Mouse (Mus musculus) MEL (cell line): ENCODE results near the gene Ddx49.

Experiments used
- CTCF ChIP-seq, 3 experiments: IDR thresholded peaks in 2 of 3; conservative IDR thresholded peaks in 1 of 3; 2 replicates each; pipeline ENCODE4 v1.5.1; 2011 to 2012; ENCODE audit warnings: low read length in 3 of 3, low read depth in 2 of 3, mild to moderate bottlenecking in 2 of 3, improper control_type of control experiment in 1 of 3, inconsistent platforms in 1 of 3, mixed read lengths in 1 of 3, moderate library complexity in 1 of 3; ENCODE audit not compliant: control insufficient read depth in 1 of 3, insufficient read depth in 1 of 3, poor library complexity in 1 of 3, severe bottlenecking in 1 of 3
- ETS1 ChIP-seq: IDR thresholded peaks from 2 replicates; pipeline ENCODE4 v1.6.1; 2012; ENCODE audit warnings: low read depth, mild to moderate bottlenecking, inconsistent platforms, low read length, improper control_type of control experiment, moderate library complexity
- GATA1 ChIP-seq: IDR thresholded peaks from 2 replicates; pipeline ENCODE4 v1.6.1; 2011; ENCODE audit warnings: low read depth, low read length, improper control_type of control experiment
- MAX ChIP-seq: IDR thresholded peaks from 2 replicates; pipeline ENCODE4 v1.6.1; 2011; ENCODE audit warnings: low read length, improper control_type of control experiment
- NELFE ChIP-seq: IDR thresholded peaks from 2 replicates; pipeline ENCODE4 v1.6.1; 2011; ENCODE audit warnings: low read depth, low read length, improper control_type of control experiment
- POLR2AphosphoS2 ChIP-seq: IDR thresholded peaks from 2 replicates; pipeline ENCODE4 v1.6.1; 2011; ENCODE audit warnings: low read length, improper control_type of control experiment
- RCOR1 ChIP-seq: IDR thresholded peaks from 2 replicates; pipeline ENCODE4 v1.6.1; 2012; ENCODE audit warnings: low read depth, mild to moderate bottlenecking, inconsistent platforms, low read length, improper control_type of control experiment
- TCF12 ChIP-seq: IDR thresholded peaks from 2 replicates; pipeline ENCODE4 v1.6.1; 2014; ENCODE audit warnings: low read depth, mild to moderate bottlenecking, inconsistent platforms, low read length, improper control_type of control experiment, moderate library complexity
- USF1 ChIP-seq: IDR thresholded peaks from 2 replicates; pipeline ENCODE4 v1.6.1; 2014; ENCODE audit warnings: low read depth, mild to moderate bottlenecking, inconsistent platforms, low read length, improper control_type of control experiment, moderate library complexity
- ZNF384 ChIP-seq: IDR thresholded peaks from 2 replicates; pipeline ENCODE4 v1.6.1; 2012; ENCODE audit warnings: low read depth, mild to moderate bottlenecking, inconsistent platforms, low read length, improper control_type of control experiment

DNA sequence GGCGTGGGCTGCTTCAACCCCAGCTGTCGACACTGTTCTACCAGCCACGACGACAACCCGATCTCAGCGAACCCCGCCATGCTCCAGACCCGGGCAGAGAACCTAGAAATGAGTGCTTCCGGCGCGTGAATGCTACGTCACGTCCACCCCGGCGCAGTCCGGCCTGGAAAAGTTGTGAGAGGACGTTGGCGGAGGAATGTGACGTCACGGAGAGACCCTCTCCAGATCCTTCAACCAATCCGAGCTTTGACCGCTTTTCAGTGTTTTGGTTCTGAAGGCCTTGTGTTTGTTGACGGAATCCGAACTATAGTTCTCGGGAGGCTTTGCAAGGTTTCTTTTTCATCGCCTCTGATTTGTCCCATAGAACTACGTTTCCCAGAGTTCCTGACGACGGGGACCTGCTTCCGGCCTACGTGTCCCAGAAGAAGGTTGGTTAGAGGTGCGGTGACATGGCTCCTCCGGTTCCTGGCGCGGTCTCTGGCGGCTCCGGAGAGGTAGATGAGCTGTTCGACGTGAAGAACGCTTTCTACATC, at the start of gene Ddx49, which contains the start of gene Cope:
- TF ChIP-seq RCOR1 (no peak), CTCF (IDR thresholded peaks at IDR 0.05 in 2 of 3, conservative IDR thresholded peaks at IDR 0.05 in 1 of 3; ENCODE audit: control insufficient read depth in 1 of 3, insufficient read depth in 1 of 3, low read depth in 2 of 3, low read length in 3 of 3, poor library complexity in 1 of 3, severe bottlenecking in 1 of 3) (no peak), USF1 (no peak), ZNF384 (no peak), POLR2AphosphoS2 (peak; percentile 75), ETS1 (peak; percentile 32; the same call in 1 of the 2 replicates), MAX (peak; percentile 82), NELFE (peak; percentile 75), TCF12 (no peak; the same call in 1 of the 2 replicates), GATA1 (0 out of 2 replicates have a peak, but pooled peaks have one; percentile 14)
